Mouse (Mus musculus): ENCODE measurements around the gene Ptgis.
"Not testable (repeated sequence)": the region's sequence is repeated elsewhere in the genome, so short reads cannot be mapped to it uniquely, and the experiment has no call there.

The Ptgis gene

GRCm38 (mm10) chr2:167230554-167230953 lies 9.8 kb downstream of the Ptgis start:
- H3K36me3 ChIP-seq (ENCODE audit: control insufficient read depth, insufficient read depth, low read length, poor library complexity, severe bottlenecking), result no peaks in the 10 kb centered on the region
- no peaks in the 10 kb centered on the region for H3K27me3 ChIP-seq (ENCODE audit: control insufficient read depth, insufficient read depth, low read length, poor library complexity, severe bottlenecking)
- no peak for DNase-seq (ENCODE audit: low read depth, low spot score)

- Histone ChIP-seq H3K27me3 (ENCODE audit: control insufficient read depth, insufficient read depth, low read length, poor library complexity, severe bottlenecking) (no peaks in the 10 kb centered on the region), H3K36me3 (ENCODE audit: control insufficient read depth, insufficient read depth, low read length, poor library complexity, severe bottlenecking) (no peaks in the 10 kb centered on the region)
- DNase-seq (ENCODE audit: low read depth, low spot score), result no peak
Observed at GRCm38 (mm10) chr2:167224937-167225336, 15.5 kb downstream of the Ptgis start.

GRCm38 (mm10) chr2:167224194-167224593 lies 16.2 kb downstream of the Ptgis start:
- H3K27me3 ChIP-seq (ENCODE audit: control insufficient read depth, insufficient read depth, low read length, poor library complexity, severe bottlenecking), result no peaks in the 10 kb centered on the region
- H3K36me3 ChIP-seq (ENCODE audit: control insufficient read depth, insufficient read depth, low read length, poor library complexity, severe bottlenecking), result no peaks in the 10 kb centered on the region
- DNase-seq (ENCODE audit: low read depth, low spot score), result no peak

GRCm38 (mm10) chr2:167222152-167222551 lies 18.3 kb downstream of the Ptgis start:
- peak; percentile 81 for DNase-seq (ENCODE audit: low read depth, low spot score)
- Histone ChIP-seq H3K36me3 (ENCODE audit: control insufficient read depth, insufficient read depth, low read length, poor library complexity, severe bottlenecking) (no peaks in the 10 kb centered on the region), H3K27me3 (ENCODE audit: control insufficient read depth, insufficient read depth, low read length, poor library complexity, severe bottlenecking) (no peaks in the 10 kb centered on the region)

- Histone ChIP-seq H3K27me3 (ENCODE audit: control insufficient read depth, insufficient read depth, low read length, poor library complexity, severe bottlenecking) (no peaks in the 10 kb centered on the region), H3K36me3 (ENCODE audit: control insufficient read depth, insufficient read depth, low read length, poor library complexity, severe bottlenecking) (no peaks in the 10 kb centered on the region)
- no peak for DNase-seq (ENCODE audit: low read depth, low spot score)
Observed at GRCm38 (mm10) chr2:167221159-167221845, 19.1 kb downstream of the Ptgis start.

- Histone ChIP-seq H3K36me3 (ENCODE audit: control insufficient read depth, insufficient read depth, low read length, poor library complexity, severe bottlenecking) (no peaks in the 10 kb centered on the region), H3K27me3 (ENCODE audit: control insufficient read depth, insufficient read depth, low read length, poor library complexity, severe bottlenecking) (no peaks in the 10 kb centered on the region)
- no peak for DNase-seq (ENCODE audit: low read depth, low spot score)
Observed at GRCm38 (mm10) chr2:167220736-167221135, 19.7 kb downstream of the Ptgis start.

GRCm38 (mm10) chr2:167219154-167219775 lies 21.1 kb downstream of the Ptgis start:
- DNase-seq (ENCODE audit: low read depth, low spot score), result peak; percentile 89
- Histone ChIP-seq H3K27me3 (ENCODE audit: control insufficient read depth, insufficient read depth, low read length, poor library complexity, severe bottlenecking) (no peaks in the 10 kb centered on the region), H3K36me3 (ENCODE audit: control insufficient read depth, insufficient read depth, low read length, poor library complexity, severe bottlenecking) (no peaks in the 10 kb centered on the region)

- H3K27me3 ChIP-seq (ENCODE audit: control insufficient read depth, insufficient read depth, low read length, poor library complexity, severe bottlenecking), result no peaks in the 10 kb centered on the region
- DNase-seq (ENCODE audit: low read depth, low spot score), result no peak
Observed at GRCm38 (mm10) chr2:167213666-167214065, 26.7 kb downstream of the Ptgis start.

GRCm38 (mm10) chr2:167213076-167213475 lies 27.3 kb downstream of the Ptgis start:
- peak; percentile 48 for DNase-seq (ENCODE audit: low read depth, low spot score)

More at GRCm38 (mm10) chr2:167213666-167214065, 26.7 kb downstream of the Ptgis start:
- H3K36me3 ChIP-seq (ENCODE audit: control insufficient read depth, insufficient read depth, low read length, poor library complexity, severe bottlenecking), result no peaks in the 10 kb centered on the region

GRCm38 (mm10) chr2:167212551-167212950 lies 27.9 kb downstream of the Ptgis start:
- Histone ChIP-seq H3K36me3 (ENCODE audit: control insufficient read depth, insufficient read depth, low read length, poor library complexity, severe bottlenecking) (no peaks in the 10 kb centered on the region), H3K27me3 (ENCODE audit: control insufficient read depth, insufficient read depth, low read length, poor library complexity, severe bottlenecking) (no peaks in the 10 kb centered on the region)
- no peak for DNase-seq (ENCODE audit: low read depth, low spot score)

More at GRCm38 (mm10) chr2:167213076-167213475, 27.3 kb downstream of the Ptgis start:
- Histone ChIP-seq H3K36me3 (ENCODE audit: control insufficient read depth, insufficient read depth, low read length, poor library complexity, severe bottlenecking) (no peaks in the 10 kb centered on the region), H3K27me3 (ENCODE audit: control insufficient read depth, insufficient read depth, low read length, poor library complexity, severe bottlenecking) (no peaks in the 10 kb centered on the region)

GRCm38 (mm10) chr2:167212089-167212488 lies 28.3 kb downstream of the Ptgis start:
- no peak for DNase-seq (ENCODE audit: low read depth, low spot score)
- H3K36me3 ChIP-seq (ENCODE audit: control insufficient read depth, insufficient read depth, low read length, poor library complexity, severe bottlenecking), result no peaks in the 10 kb centered on the region

GRCm38 (mm10) chr2:167209900-167210299 lies 30.5 kb downstream of the Ptgis start:
- H3K36me3 ChIP-seq (ENCODE audit: control insufficient read depth, insufficient read depth, low read length, poor library complexity, severe bottlenecking), result no peaks in the 10 kb centered on the region
- H3K27me3 ChIP-seq (ENCODE audit: control insufficient read depth, insufficient read depth, low read length, poor library complexity, severe bottlenecking), result no peaks in the 10 kb centered on the region
- DNase-seq (ENCODE audit: low read depth, low spot score), result no peak

More at GRCm38 (mm10) chr2:167212089-167212488, 28.3 kb downstream of the Ptgis start:
- no peaks in the 10 kb centered on the region for H3K27me3 ChIP-seq (ENCODE audit: control insufficient read depth, insufficient read depth, low read length, poor library complexity, severe bottlenecking)

GRCm38 (mm10) chr2:167208984-167209383 lies 31.4 kb downstream of the Ptgis start:
- Histone ChIP-seq H3K36me3 (ENCODE audit: control insufficient read depth, insufficient read depth, low read length, poor library complexity, severe bottlenecking) (no peaks in the 10 kb centered on the region), H3K27me3 (ENCODE audit: control insufficient read depth, insufficient read depth, low read length, poor library complexity, severe bottlenecking) (no peaks in the 10 kb centered on the region)
- DNase-seq (ENCODE audit: low read depth, low spot score), result no peak

- Histone ChIP-seq H3K36me3 (ENCODE audit: control insufficient read depth, insufficient read depth, low read length, poor library complexity, severe bottlenecking) (no peaks in the 10 kb centered on the region), H3K27me3 (ENCODE audit: control insufficient read depth, insufficient read depth, low read length, poor library complexity, severe bottlenecking) (no peaks in the 10 kb centered on the region)
- DNase-seq (ENCODE audit: low read depth, low spot score), result no peak
Observed at GRCm38 (mm10) chr2:167205918-167206629, 34.3 kb downstream of the Ptgis start.

- H3K27me3 ChIP-seq (ENCODE audit: control insufficient read depth, insufficient read depth, low read length, poor library complexity, severe bottlenecking); DNase-seq (ENCODE audit: low read depth, low spot score); H3K36me3 ChIP-seq (ENCODE audit: control insufficient read depth, insufficient read depth, low read length, poor library complexity, severe bottlenecking): not testable (repeated sequence)
Observed at GRCm38 (mm10) chr2:167204686-167205085, 35.7 kb downstream of the Ptgis start.
